Mouse (Mus musculus) mature B cell (primary cell): ENCODE measurements around the gene Taldo1.

Source experiments
- in situ Hi-C: fragments of 300-500 bp; cut with MboI; formaldehyde crosslinking; loops from 2 replicates; pipeline ENCODE4 v1.14.3; 2019

The Taldo1 gene

DNA sequence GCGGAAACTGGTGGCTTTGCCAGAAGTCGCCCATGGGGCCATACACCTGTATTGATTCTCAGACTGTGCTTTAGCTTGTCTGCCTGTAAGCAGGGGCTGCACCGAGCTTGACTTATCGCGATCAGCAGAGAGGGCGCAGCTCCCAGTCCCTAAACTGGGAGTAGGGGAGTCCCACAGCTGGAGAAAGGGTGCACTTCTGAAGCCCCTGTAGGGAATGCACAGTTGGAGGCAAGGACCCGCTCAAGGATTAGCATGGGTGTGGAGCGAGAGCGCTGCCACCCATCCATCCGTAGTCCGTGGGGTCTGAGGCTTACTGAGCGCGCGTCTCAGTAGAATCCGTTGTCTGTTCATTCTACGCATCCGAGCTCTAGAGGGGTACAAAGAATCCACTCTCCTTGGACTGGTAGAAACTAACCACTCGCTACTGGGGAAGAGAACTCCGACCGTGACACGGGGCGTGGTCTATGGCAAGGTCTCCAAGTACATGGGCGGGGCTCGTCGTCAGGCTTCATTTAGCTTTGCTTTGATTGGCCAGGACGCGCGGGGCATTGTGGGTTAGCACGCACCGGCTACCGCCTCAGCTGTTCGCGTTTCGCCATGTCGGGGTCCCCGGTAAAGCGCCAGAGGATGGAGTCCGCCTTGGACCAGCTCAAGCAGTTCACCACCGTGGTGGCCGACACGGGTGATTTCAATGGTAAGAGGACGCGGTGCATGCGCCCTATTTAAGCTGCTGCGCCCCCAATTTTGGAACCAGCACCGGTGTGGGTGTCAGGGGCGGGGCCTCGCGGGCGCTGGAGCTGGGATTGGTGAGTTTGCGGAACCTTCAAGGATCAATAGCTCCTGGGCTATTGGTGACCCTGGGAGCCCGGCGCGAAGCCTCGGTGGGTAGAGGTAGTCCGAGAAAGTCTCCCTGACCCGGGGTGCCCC is at the start of gene Taldo1:
Gene Taldo1 (plus strand): TSS at position 575 of the 927 bp plus-strand sequence.
- in situ Hi-C loops, result no loop called here

DNA sequence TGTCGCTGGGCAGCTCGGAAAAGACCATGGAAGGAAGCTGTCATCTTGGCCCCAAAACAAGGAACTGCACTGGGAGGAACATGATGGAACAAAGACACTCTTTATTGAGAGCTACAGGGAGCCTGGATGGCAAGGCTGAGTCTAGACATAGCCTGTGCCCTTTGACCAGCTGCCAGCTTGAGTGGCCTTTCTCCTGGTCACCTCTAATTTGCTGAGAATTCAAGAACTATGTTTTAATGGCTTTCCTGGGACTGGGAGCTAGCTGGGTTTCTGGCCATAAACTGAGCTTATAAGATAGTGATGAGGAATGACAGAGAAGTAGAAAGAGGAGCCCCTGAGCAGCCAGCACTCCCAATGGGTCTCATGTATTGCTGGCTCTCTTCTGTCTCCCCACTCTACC is 48.8 kb upstream of the Taldo1 start:
- in situ Hi-C loops, result no loop called here

DNA sequence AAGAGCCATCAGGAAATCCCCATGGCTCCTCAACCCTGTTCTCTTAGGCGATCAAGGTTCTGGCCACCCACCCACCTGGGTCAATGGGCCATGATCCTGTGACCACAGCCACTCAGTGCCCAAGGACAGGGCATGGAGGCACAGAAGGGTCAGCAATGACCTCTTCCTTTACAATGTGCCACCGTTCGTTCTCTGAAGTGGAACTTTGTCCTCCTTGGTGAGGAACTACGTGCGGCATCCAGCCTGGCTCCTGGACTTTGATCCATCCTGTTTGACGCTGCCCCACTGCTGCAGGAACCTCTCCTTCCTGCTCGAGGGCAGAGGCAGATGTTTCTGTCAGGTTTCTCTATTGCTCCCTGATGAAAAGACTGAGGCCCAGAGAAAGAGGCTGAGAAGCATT is 48.3 kb upstream of the Taldo1 start:
- in situ Hi-C loops, result no loop called here

DNA sequence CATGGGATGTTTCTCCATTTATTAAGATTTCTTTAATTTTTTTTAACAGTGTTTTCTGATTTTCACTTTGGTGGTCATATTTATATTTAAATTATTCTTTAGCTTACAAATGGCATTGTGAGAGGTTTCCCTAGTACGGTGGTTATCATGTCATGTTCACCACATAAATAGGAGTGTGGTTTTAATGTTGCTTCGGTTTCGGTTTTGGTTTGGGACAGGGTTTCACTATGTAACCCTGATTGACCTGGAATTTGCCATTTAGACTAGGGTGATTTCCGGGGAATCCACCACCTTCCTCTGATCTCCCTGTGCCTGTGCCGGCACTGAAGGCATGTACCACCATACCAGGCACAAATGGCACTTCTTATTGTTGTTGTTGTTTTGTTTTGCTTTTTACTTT is 47.2 kb upstream of the Taldo1 start:
- in situ Hi-C loops, result no loop called here

DNA sequence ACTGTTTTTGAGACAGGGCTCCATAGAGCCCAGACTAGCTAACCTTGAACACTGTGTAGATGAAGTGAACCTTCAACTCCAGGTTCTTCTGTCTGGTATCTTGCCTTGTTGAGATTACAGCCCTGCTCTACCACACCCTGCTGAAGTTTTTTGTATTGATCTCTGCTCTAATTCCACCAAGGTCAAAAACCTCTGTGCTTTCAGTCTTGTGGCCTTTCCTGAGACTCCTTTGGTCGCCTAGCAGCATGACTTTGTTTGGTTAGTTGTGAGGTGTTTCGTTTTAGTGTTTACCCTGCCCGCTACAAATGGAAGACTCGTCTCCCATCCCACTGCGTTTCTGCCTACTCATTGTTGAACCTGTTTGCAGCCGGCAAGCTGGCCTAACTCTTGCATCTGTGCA is 40.9 kb upstream of the Taldo1 start:
- in situ Hi-C loops, result no loop called here

DNA sequence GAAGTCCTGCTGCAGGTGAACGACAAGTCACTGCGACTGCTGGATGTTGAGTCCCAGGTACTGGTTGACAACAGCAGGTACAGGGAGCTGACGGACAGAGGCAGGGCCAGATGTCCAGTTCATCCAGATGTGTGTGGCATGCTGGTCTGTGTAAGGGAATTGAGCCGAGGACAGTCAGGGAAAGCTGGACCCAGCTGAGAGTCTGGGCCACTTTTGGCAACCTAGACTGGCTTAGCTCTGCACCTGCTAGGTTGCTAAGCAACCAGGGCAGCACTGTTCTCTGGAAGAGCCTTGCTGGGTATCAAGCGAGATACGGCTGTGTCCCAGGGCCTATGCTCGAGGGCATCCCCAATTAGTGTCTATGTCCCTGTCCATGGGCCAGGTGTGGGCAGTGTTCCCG is 36.9 kb upstream of the Taldo1 start:
- in situ Hi-C loops, result no loop called here

DNA sequence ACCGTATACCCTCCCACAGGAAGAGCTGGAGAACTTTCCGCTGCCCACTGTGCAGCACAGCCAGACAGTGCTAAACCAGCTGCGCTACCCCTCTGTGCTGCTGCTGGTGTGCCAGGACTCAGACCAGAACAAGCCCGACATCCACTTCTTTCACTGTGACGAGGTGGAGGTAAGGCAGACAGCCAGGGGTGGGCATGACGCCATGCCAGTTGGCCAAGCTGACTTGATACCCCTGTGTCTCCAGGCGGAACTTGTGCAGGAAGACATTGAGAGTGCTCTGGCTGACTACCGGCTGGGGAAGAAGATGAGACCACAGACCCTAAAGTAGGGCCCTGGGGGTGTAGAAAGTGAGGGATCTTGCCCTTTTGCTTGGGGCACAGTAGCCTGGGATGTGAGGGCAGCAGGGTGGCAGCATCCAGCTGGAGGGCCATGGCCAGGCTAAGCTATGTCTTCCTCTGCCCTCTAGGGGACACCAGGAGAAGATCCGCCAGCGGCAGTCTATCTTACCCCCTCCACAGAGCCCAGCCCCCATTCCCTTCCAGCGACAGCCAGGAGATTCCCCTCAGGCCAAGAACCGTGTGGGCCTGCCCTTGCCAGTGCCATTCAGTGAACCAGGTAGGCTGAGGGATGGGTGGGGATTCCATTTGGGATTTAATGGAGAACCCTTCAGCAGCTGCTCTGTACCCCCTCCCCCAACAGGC is 36.2 kb upstream of the Taldo1 start:
- in situ Hi-C loops, result no loop called here

DNA sequence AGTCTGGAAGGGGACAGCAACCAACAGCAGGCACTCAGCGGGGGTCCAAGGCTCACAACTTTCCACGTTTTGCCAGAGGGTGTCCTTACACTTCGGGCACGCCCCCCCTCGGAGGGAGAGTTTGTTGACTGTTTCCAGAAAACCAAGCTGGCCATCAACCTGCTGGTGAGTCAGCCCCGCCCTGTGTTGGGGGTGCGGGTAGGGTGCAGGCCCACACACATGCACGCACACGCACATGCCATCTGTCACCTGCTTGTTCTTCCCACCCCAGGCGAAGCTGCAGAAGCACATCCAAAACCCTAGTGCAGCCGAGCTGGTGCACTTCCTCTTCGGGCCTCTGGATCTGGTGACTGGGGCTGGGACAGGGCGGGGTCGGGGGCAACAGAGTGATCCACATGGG is 35.0 kb upstream of the Taldo1 start:
- in situ Hi-C loops, result no loop called here

DNA sequence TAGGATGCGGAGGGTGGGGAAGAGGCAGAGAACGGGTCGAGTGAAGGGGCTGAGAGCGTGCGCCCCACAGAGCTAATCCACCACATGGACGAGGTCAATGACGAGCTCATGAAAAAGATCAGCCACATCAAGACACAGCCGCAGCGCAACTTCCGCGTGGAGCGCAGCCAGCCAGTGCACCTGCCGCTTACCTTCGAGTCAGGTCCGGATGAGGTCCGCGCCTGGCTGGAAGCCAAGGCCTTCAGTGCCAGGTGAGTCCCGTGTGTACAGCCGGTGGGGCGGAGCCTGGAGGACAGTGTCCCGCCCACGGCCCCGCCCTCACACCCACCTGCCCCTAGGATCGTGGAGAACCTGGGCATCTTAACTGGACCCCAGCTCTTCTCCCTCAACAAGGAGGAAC is 30.5 kb upstream of the Taldo1 start:
- in situ Hi-C loops, result no loop called here

DNA sequence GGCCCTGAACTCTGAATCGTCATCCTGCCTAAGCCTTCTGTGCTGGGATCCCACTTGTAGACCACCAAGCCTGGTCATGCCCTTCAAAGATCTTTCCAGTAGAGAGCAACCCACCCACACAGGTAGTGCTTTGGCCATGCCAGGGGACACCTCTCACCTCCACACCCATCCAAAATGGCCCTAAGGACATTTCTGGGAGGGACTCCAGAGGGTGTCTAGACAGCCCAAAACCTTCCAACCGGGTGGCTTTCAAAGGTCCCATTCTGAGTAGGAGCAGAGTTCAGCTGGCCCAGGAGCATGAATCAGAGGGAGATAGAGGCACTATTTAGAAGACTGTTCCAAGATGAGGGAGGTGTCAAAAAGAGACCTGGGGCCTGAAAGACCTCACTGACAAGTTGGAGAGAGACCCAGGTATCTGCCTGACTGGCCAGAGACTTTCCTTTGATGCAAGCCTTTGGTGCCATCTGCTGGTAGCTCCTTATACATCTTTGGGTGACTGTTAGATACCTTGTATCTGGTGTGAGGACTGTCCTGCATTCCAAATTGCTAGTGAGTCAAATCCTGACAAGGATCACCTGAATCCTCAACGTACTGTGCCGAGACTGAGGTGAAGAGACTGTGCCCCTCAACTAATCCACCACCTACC is 28.8 kb upstream of the Taldo1 start:
- in situ Hi-C loops, result no loop called here

DNA sequence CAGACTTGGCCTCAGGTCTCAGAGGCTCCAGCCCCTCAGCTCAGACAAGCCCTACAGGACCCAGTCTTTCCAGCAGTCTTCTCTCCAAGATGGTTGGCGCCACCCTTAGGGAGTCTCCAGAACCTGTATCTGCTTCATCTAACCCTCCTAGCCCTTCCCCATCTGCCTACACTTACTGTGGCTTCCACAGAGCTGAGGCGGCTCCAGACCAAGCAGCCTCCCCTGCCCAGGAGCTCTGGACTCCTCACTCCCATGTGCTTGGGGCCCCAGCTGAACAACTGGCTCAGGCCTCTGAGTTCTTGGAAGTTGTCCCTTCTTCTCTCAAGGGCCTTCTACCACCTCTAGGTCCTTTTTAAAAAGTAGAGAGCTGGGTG is 28.3 kb upstream of the Taldo1 start:
- in situ Hi-C loops, result no loop called here

DNA sequence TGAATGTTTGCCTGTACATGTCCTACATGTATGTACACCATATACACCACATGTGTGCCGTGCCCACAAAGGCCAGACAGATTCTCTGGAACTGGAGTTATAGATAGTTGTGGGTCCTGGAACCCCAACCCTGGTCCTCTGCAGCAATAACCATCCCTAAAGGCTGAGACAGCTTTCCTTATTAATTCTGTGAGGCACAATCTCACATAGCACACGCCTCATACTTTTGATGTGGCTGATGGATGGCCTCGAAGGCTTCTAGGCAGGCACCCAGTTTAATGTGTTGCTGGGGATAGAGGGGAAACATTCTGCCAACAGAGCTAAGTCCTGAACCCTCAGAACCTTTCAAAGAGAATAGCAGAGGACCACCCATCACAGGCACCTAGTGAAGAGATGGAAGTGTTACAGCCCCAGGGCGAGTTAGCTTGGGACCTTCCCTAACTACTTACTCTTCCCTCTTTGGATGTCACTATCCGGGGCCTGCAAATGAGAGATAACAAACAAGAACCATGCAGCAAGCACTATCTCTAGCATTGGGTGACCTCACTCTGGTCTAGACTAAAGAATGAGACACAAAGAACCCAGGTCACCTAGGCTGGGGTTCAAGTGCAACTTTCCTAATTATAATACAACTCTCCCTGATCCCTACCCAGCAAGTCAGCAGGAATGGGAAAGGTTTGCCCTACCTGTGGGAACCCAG is 27.5 kb upstream of the Taldo1 start:
- in situ Hi-C loops, result no loop called here

DNA sequence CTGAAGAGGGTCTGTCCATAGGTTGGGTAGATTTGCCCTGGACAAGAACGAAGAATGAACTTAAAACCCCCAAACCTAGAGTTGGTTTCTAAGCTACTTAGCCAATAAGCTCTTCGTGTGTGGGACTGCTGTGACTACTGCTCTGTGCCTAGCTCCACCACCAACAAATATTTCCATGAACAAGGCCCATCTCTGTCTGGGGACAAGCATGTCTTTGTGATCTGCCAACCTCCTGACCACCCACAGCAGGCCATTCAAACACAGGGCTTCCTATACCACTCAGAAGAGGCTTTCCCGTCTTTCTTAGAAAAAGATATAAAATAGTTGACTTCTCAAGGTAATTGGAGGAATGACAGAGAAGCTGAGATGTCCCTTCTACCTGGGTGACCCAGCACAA is 27.0 kb upstream of the Taldo1 start:
- in situ Hi-C loops, result no loop called here

DNA sequence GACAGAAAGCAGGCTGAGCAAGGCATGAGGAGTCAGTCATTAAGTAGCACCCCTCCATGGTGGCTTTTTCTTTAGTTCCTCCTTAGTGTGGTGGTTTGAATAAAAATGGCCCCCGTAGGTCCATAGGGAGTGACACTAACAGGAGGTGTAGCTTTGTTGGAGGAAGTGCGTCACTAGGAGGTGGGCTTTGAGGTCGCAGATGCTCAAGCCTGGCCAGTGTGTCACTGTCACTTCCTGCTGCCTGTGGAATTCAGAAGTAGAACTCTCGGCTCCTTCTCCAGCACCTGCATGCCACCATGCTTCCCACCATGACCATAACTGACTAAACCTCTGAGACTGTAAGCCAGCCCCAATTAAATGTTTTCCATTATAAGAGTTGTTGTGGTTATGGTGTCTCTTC is 24.6 kb upstream of the Taldo1 start:
- in situ Hi-C loops, result no loop called here

DNA sequence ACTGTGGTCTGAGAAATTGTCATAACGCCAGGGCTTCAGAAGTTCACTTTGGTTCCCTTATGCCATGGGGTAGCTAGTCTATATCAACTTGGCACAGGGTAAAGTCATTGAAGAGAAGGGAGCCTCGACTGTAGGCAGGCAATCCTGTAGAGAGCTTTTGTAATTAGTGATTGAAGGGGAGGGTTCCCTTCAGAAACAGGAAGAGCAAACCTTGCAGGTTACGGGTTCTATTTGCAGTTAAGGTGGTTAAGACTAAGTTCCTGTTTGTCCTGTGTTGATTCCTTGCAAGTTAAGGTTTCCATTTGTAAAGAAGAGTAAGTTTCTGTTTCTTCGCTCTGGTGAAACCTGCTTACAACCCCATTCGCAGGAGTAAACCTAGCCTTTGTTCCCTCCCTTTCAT is 22.1 kb upstream of the Taldo1 start:
- in situ Hi-C loops, result no loop called here

DNA sequence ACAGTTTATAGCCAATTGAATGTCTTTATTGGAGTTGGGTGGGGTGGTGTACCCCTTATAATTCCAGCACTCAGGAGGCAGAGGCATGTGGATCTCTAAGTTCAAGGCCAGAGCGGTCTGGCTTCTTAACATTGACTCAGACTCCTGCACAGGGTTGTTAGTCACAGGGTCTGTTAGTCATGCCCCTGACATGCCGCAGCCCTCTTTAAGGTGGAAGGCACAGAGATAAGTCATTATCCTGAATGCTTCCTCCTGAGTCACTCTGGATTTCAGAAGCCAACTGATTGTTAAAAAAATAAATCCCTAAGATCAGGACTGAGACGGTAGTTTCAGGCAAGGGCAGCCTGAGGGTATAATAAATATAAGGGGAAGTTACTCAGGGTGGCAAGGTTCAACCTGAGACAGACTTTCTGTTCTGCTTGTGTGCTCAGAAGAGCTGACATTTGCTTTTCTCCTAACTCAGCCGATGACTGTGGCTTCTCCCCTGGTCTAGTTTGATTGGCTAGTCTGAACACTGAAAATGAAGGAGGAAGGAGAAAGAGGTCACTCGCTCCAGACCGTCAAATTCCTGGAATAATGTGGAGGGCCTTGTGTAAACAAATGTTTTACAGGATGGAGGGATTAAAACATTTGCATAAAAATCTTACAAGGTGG is 19.9 kb upstream of the Taldo1 start:
- in situ Hi-C loops, result no loop called here

DNA sequence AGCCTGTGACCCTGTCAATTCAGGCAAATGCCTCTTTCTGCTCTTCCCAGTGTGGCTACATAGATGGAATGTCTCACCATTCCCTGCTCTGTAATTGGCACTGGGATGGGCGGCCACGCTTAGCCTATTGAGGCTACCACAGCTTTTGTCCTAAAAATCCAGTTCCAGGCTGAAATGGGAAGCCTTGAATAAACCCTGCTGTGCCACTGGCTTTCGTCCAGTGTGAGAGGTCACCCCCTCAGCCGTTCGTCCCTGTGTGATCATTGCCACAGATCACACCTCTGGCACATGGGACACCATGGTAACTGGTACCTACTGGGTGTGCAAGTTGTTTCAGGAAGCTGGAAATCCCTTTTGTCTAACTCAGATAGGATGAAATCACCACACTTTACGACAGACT is 18.4 kb upstream of the Taldo1 start:
- in situ Hi-C loops, result no loop called here

DNA sequence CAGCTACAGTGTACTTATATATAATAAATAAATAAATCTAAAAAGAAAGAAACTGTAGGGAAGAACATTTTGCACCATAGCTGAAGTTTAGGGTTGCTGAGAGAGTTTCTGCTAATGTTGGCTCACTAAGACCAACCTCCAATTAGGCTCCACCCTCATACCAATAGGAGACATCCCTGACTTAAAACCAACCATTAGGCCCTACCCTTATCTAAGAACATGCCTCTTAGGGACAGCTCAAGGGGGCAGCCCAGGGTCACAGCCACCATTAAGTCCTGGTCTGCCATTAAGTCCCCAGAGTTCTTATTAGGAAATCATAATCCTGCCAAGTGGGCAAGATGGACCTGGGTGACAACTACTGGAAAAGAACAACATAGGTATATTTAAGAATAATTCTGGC is 17.6 kb upstream of the Taldo1 start:
- in situ Hi-C loops, result no loop called here

DNA sequence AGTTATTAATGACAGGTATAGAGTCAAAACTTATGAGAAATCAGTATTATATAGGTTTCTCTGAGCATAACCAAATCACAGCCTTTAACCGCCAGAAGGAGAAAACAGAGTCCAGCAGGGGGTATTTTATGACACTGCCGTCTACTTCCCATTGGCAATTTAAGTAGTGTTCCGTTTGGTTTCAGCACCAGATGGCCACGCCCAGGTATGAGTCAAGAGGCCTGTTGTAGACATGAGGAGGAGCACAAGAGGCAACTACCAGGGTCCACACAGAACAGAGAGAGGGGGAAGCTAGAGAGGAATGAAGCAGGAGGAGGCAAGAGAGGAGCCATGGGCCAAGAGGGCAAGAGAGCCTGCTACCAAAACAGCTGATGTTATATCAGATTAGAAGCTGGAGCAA is 12.4 kb upstream of the Taldo1 start:
- in situ Hi-C loops, result no loop called here

DNA sequence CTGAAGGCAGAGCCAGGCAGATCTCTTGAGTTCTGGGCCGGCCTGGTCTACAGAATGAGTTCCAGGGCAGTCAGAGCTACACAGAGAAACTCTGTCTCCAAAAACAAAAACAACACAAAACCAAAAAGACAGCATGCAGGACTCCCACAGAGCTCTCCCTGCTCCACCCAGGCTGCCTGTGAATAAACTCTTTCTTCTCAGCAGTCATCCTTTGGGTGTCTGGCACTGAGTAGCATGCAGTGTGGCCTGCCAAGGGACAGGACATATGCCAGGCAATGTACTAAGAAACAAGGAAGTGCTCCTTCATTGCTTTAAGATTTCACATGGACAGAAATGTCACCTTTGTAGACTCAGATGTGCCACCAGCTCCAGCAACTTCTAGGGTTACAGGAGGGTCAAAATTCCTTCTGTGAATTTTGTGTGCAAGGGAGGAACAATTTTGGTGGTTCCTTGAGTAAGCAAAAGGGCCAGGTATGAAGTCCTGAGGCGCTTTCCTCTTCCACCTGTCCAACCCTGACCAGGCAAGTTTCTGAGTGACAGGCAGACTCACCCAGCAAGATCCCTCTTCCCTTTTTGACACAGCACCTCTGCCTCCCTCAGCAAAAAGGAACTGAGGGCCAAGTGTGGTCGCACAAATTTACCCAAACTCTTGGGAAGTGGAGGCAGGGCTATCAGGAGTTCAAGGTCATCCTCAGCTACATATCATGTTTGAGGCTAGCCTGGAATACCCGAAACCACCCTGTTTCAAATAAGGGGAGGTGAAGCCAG is 10.7 kb upstream of the Taldo1 start:
- in situ Hi-C loops, result no loop called here
